Mouse (Mus musculus) layer of hippocampus, adult 6 months (tissue): ENCODE data around the gene Rb1. TPM values are rescaled to one million over a fixed set of nuclear protein-coding genes. Genes with fewer than 3 reads are reported as not detected.

Experiments
- long read RNA-seq, 2 experiments: library from polyadenylated mRNA; unstranded; transcript quantifications; one replicate each; pipeline ENCODE4 v2.0.0; 2019 to 2020
- microRNA-seq: library from miRNA; unstranded; fragments of <30 nt; microRNA quantifications from one replicate; pipeline ENCODE4 v1.2.0, GENCODE M21; 2020
- polyA plus RNA-seq: library from polyadenylated mRNA; unstranded; fragments of <200 nt; fragmentation: Nextera tagmentation; gene quantifications from 2 replicates; pipeline ENCODE4 v1.2.3, GENCODE M21; 2021

Gene Rb1
- 10.0 and 11.9 TPM in 2 replicates for polyA plus RNA-seq
- long read RNA-seq, experiment 1, partial matches to known transcripts: 1 of 6 reads
- long read RNA-seq, experiment 1, other reads (novel, unspliced or antisense): 5 of 6 reads
- long read RNA-seq, experiment 2, full-length matches to known transcripts: 26 of 50 reads
- long read RNA-seq, experiment 2, partial matches to known transcripts: 6 of 50 reads
- long read RNA-seq, experiment 2, other reads (novel, unspliced or antisense): 18 of 50 reads

GRCm38 (mm10) chr14:73325456-73326381 is at the start of gene Rb1:
Rb1 (minus strand) TSS chr14:73325822.

GRCm38 (mm10) chr14:73237848-73238321 is 87.7 kb downstream of the Rb1 start, which contains the start of gene Lpar6:
Lpar6 (plus strand) TSS chr14:73237895.

Small RNA genes lying within 50 kb of the gene (microRNA-seq; reads per million reads assigned to microRNA genes)
- gene Mir687: not detected

Other genes starting within 250 kb of the Rb1 start
- 22.6 and 29.1 TPM in 2 replicates for gene Rcbtb2, start 202.8 kb downstream of the Rb1 start, polyA plus RNA-seq
- 1.1 and 1.2 TPM in 2 replicates for gene Lpar6, start 87.9 kb downstream of the Rb1 start, polyA plus RNA-seq
- 2,014 and 2,213 TPM in 2 replicates for gene Itm2b, start 59.5 kb upstream of the Rb1 start, polyA plus RNA-seq
- gene Med4, start 184.2 kb upstream of the Rb1 start, polyA plus RNA-seq: 31.0 and 31.9 TPM in 2 replicates
- gene Sucla2, start 199.5 kb upstream of the Rb1 start, polyA plus RNA-seq: 196 and 206 TPM in 2 replicates
- gene Nudt15, start 222.4 kb upstream of the Rb1 start, polyA plus RNA-seq: 2.4 and 2.6 TPM in 2 replicates